Mouse (Mus musculus): ENCODE data around the gene Itih2. TPM values are rescaled to one million over a fixed set of nuclear protein-coding genes. Genes with fewer than 3 reads are reported as not detected.

Gene Itih2
- polyA plus RNA-seq, 2 experiments: 260 to 321 TPM

- H3K4me3 ChIP-seq (ENCODE audit: insufficient read depth in 1 of 2, low read depth in 2 of 2, low read length in 2 of 2): no peak overlapping the region
- no peak for ATAC-seq (ENCODE audit: insufficient read depth)
- TF ChIP-seq CTCF (IDR thresholded peaks at IDR 0.05; ENCODE audit: low read depth) (no peak), EP300 (IDR thresholded peaks at IDR 0.05; ENCODE audit: low read depth) (no peak)
- 32% methylated on average over 3 of the region's 3 CpGs for WGBS (ENCODE audit: insufficient replicate concordance)
- no peak for DNase-seq (ENCODE audit: low read depth in 3 of 3, low spot score in 3 of 3)
- no peak overlapping the region for H3K4me2 ChIP-seq (ENCODE audit: low read depth)
- H3K27ac ChIP-seq: no peak overlapping the region
- H3K36me3 ChIP-seq (replicated peaks; ENCODE audit: control insufficient read depth, insufficient read depth, low read depth): no peaks in the 10 kb centered on the region
- no peak overlapping the region for H3K9ac ChIP-seq (replicated peaks)
- no peaks in the 10 kb centered on the region for H3K9me3 ChIP-seq (ENCODE audit: control insufficient read depth, low read length)
- no peaks in the 10 kb centered on the region for H3K4me1 ChIP-seq (replicated peaks; ENCODE audit: control insufficient read depth in 2 of 2, insufficient read depth in 2 of 2, low read length in 1 of 2)
- H3K27me3 ChIP-seq (ENCODE audit: control insufficient read depth, insufficient read depth, low read length): no peaks in the 10 kb centered on the region
These were observed 9.4 kb downstream of the Itih2 start for GRCm38 (mm10) chr2:10121826-10122225.

GRCm38 (mm10) chr2:10119276-10119675 lies 11.9 kb downstream of the Itih2 start:
- TF ChIP-seq CTCF (IDR thresholded peaks at IDR 0.05; ENCODE audit: low read depth) (no peak), EP300 (IDR thresholded peaks at IDR 0.05; ENCODE audit: low read depth) (no peak)
- WGBS (ENCODE audit: insufficient replicate concordance): 61% methylated on average over 8 of the region's 8 CpGs
- Histone ChIP-seq H3K36me3 (replicated peaks; ENCODE audit: control insufficient read depth, insufficient read depth, low read depth) (no peaks in the 10 kb centered on the region), H3K27me3 (ENCODE audit: control insufficient read depth, insufficient read depth, low read length) (no peaks in the 10 kb centered on the region), H3K4me1 (replicated peaks; ENCODE audit: control insufficient read depth in 2 of 2, insufficient read depth in 2 of 2, low read length in 1 of 2) (no peaks in the 10 kb centered on the region), H3K9me3 (ENCODE audit: control insufficient read depth, low read length) (no peaks in the 10 kb centered on the region), H3K9ac (replicated peaks) (no peak overlapping the region), H3K4me3 (ENCODE audit: insufficient read depth in 1 of 2, low read depth in 2 of 2, low read length in 2 of 2) (no peak overlapping the region), H3K4me2 (ENCODE audit: low read depth) (no peak overlapping the region), H3K27ac (no peak overlapping the region)
- ATAC-seq (ENCODE audit: insufficient read depth): no peak
- DNase-seq (ENCODE audit: low read depth in 3 of 3, low spot score in 3 of 3): no peak

GRCm38 (mm10) chr2:10118751-10119150 lies 12.4 kb downstream of the Itih2 start:
- DNase-seq (ENCODE audit: low read depth in 3 of 3, low spot score in 3 of 3): no peak
- no peaks in the 10 kb centered on the region for H3K4me1 ChIP-seq (replicated peaks; ENCODE audit: control insufficient read depth in 2 of 2, insufficient read depth in 2 of 2, low read length in 1 of 2)
- no peak overlapping the region for H3K27ac ChIP-seq
- no peak overlapping the region for H3K4me3 ChIP-seq (ENCODE audit: insufficient read depth in 1 of 2, low read depth in 2 of 2, low read length in 2 of 2)
- no peak for ATAC-seq (ENCODE audit: insufficient read depth)
- no peak overlapping the region for H3K4me2 ChIP-seq (ENCODE audit: low read depth)
- TF ChIP-seq EP300 (IDR thresholded peaks at IDR 0.05; ENCODE audit: low read depth): no peak
- no peak for TF ChIP-seq CTCF (IDR thresholded peaks at IDR 0.05; ENCODE audit: low read depth)
- H3K9ac ChIP-seq (replicated peaks): no peak overlapping the region
- no peaks in the 10 kb centered on the region for H3K27me3 ChIP-seq (ENCODE audit: control insufficient read depth, insufficient read depth, low read length)
- 41% methylated on average over 1 of the region's 1 CpGs for WGBS (ENCODE audit: insufficient replicate concordance)
- no peaks in the 10 kb centered on the region for H3K9me3 ChIP-seq (ENCODE audit: control insufficient read depth, low read length)
- no peaks in the 10 kb centered on the region for H3K36me3 ChIP-seq (replicated peaks; ENCODE audit: control insufficient read depth, insufficient read depth, low read depth)

- Histone ChIP-seq H3K4me2 (ENCODE audit: low read depth) (no peak overlapping the region), H3K27ac (no peak overlapping the region), H3K9ac (replicated peaks) (no peak overlapping the region), H3K36me3 (replicated peaks; ENCODE audit: control insufficient read depth, insufficient read depth, low read depth) (no peaks in the 10 kb centered on the region), H3K4me1 (replicated peaks; ENCODE audit: control insufficient read depth in 2 of 2, insufficient read depth in 2 of 2, low read length in 1 of 2) (no peaks in the 10 kb centered on the region), H3K4me3 (ENCODE audit: insufficient read depth in 1 of 2, low read depth in 2 of 2, low read length in 2 of 2) (no peak overlapping the region), H3K27me3 (ENCODE audit: control insufficient read depth, insufficient read depth, low read length) (no peaks in the 10 kb centered on the region), H3K9me3 (ENCODE audit: control insufficient read depth, low read length) (no peaks in the 10 kb centered on the region)
- DNase-seq (ENCODE audit: low read depth in 3 of 3, low spot score in 3 of 3) (no peak), ATAC-seq (ENCODE audit: insufficient read depth) (no peak)
- WGBS (ENCODE audit: insufficient replicate concordance): 59% methylated on average over 6 of the region's 6 CpGs
- TF ChIP-seq EP300 (IDR thresholded peaks at IDR 0.05; ENCODE audit: low read depth) (no peak), CTCF (IDR thresholded peaks at IDR 0.05; ENCODE audit: low read depth) (no peak)
These were observed 22.5 kb downstream of the Itih2 start for GRCm38 (mm10) chr2:10108535-10109189.

GRCm38 (mm10) chr2:10101180-10101579 lies 30.0 kb downstream of the Itih2 start:
- 0 out of 2 replicates have a peak, but pooled peaks have one; percentile 12 for ATAC-seq (ENCODE audit: insufficient read depth)
- H3K9ac ChIP-seq (replicated peaks): no peak overlapping the region
- peaks cover 0 to 4% of the 10 kb centered on the region in 2 experiments; a peak in 3 of 4 replicates for H3K4me1 ChIP-seq (replicated peaks; ENCODE audit: control insufficient read depth in 2 of 2, insufficient read depth in 2 of 2, low read length in 1 of 2)
- H3K36me3 ChIP-seq (replicated peaks; ENCODE audit: control insufficient read depth, insufficient read depth, low read depth): no peaks in the 10 kb centered on the region
- no peak for TF ChIP-seq EP300 (IDR thresholded peaks at IDR 0.05; ENCODE audit: low read depth)
- TF ChIP-seq CTCF (IDR thresholded peaks at IDR 0.05; ENCODE audit: low read depth): peak; percentile 77
- H3K9me3 ChIP-seq (ENCODE audit: control insufficient read depth, low read length): no peaks in the 10 kb centered on the region
- no peak overlapping the region for H3K27ac ChIP-seq
- no peak overlapping the region for H3K4me3 ChIP-seq (ENCODE audit: insufficient read depth in 1 of 2, low read depth in 2 of 2, low read length in 2 of 2)
- peak in 1 of 3 experiments; percentile 24 for DNase-seq (ENCODE audit: low read depth in 3 of 3, low spot score in 3 of 3)
- H3K27me3 ChIP-seq (ENCODE audit: control insufficient read depth, insufficient read depth, low read length): no peaks in the 10 kb centered on the region
- WGBS (ENCODE audit: insufficient replicate concordance): 19% methylated on average over 6 of the region's 6 CpGs
- H3K4me2 ChIP-seq (ENCODE audit: low read depth): no peak overlapping the region
